Mouse (Mus musculus) gonadal fat pad, adult 2 months (tissue): Measurements from ENCODE around the gene Cipc. TPM values are rescaled to one million over a fixed set of nuclear protein-coding genes. Genes with fewer than 3 reads are reported as not detected.

Source experiments
- DNase-seq: peaks from one replicate; pipeline ENCODE4 v3.0.0-alpha.2; 2012; ENCODE audit warnings: low read depth
- polyA plus RNA-seq: library from polyadenylated mRNA; depleted of rRNA; stranded (reverse); fragments of >200 nt; gene quantifications from 2 replicates; pipeline ENCODE4 v1.2.3, GENCODE M21; 2012; rRNA removed

Cipc gene
- polyA plus RNA-seq, 1 experiment: 44.5 TPM

GRCm38 (mm10) chr12:86989890-86990754 is 43.3 kb downstream of the Cipc start, which contains the start of gene Zdhhc22:
Gene Zdhhc22, minus strand, starts transcription at chr12:86990430.
- no peak for DNase-seq

- DNase-seq: no peak
Observed at GRCm38 (mm10) chr12:86990755-86991110, 43.9 kb downstream of the Cipc start.

- no peak for DNase-seq
Observed at GRCm38 (mm10) chr12:86994166-86994565, 47.3 kb downstream of the Cipc start.

- DNase-seq: no peak
Observed at GRCm38 (mm10) chr12:86994776-86995175, 47.9 kb downstream of the Cipc start.

GRCm38 (mm10) chr12:86995931-86996330 is 49.1 kb downstream of the Cipc start:
- no peak for DNase-seq

- no peak for DNase-seq
Observed at GRCm38 (mm10) chr12:86998699-86999098, 51.9 kb downstream of the Cipc start.

- DNase-seq: no peak
Observed at GRCm38 (mm10) chr12:86999283-86999820, 52.5 kb downstream of the Cipc start.

GRCm38 (mm10) chr12:87000151-87000839 is 53.5 kb downstream of the Cipc start:
- DNase-seq: no peak

- DNase-seq: no peak
Observed at GRCm38 (mm10) chr12:87000840-87001176, 54.0 kb downstream of the Cipc start.

- no peak for DNase-seq
Observed at GRCm38 (mm10) chr12:87002209-87002608, 55.4 kb downstream of the Cipc start.

GRCm38 (mm10) chr12:87002815-87003214 is 56.0 kb downstream of the Cipc start:
- no peak for DNase-seq

- no peak for DNase-seq
Observed at GRCm38 (mm10) chr12:87003606-87004005, 56.8 kb downstream of the Cipc start.

- DNase-seq: no peak
Observed at GRCm38 (mm10) chr12:87004596-87004995, 57.8 kb downstream of the Cipc start.

Other genes starting within 250 kb of the Cipc start
- gene Angel1, start 220.6 kb upstream of the Cipc start, polyA plus RNA-seq: 8.2 and 9.1 TPM in 2 replicates
- gene Lrrc74a, start 212.7 kb upstream of the Cipc start, polyA plus RNA-seq: 0.34 and 0.52 TPM in 2 replicates
- 24.4 and 42.0 TPM in 2 replicates for gene Irf2bpl, start 62.2 kb upstream of the Cipc start, polyA plus RNA-seq
- not detected in 2 replicates for gene Zdhhc22, start 43.4 kb downstream of the Cipc start, polyA plus RNA-seq
- gene Tmem63c, start 74.3 kb downstream of the Cipc start, polyA plus RNA-seq: 0.10 and 0.11 TPM in 2 replicates
- gene Ngb, start 155.5 kb downstream of the Cipc start, polyA plus RNA-seq: 1.6 and 1.7 TPM in 2 replicates
- 476 and 749 TPM in 2 replicates for gene Gstz1, start 200.1 kb downstream of the Cipc start, polyA plus RNA-seq
- 12.6 and 16.3 TPM in 2 replicates for gene Pomt2, start 200.9 kb downstream of the Cipc start, polyA plus RNA-seq